Mouse (Mus musculus) retina, postnatal 7 days (tissue): ENCODE data around the gene Pitpna.

Experiments
- DNase-seq: peaks from one replicate; pipeline ENCODE4 v3.0.0-alpha.2; 2012; ENCODE audit warnings: low read depth, low spot score

Gene Pitpna

GRCm38 (mm10) chr11:75631561-75632225, 43.8 kb downstream of the Pitpna start:
- DNase-seq, result no peak

- DNase-seq, result no peak
Observed at GRCm38 (mm10) chr11:75632921-75633320, 45.0 kb downstream of the Pitpna start.

GRCm38 (mm10) chr11:75634801-75635200, 46.9 kb downstream of the Pitpna start:
- no peak for DNase-seq

GRCm38 (mm10) chr11:75635315-75635714, 47.4 kb downstream of the Pitpna start:
- no peak for DNase-seq

- DNase-seq, result no peak
Observed at GRCm38 (mm10) chr11:75643323-75643722, 55.4 kb downstream of the Pitpna start.

- DNase-seq, result no peak
Observed at GRCm38 (mm10) chr11:75644684-75645083, 56.8 kb downstream of the Pitpna start.

GRCm38 (mm10) chr11:75647681-75648211, 59.8 kb downstream of the Pitpna start:
- no peak for DNase-seq

GRCm38 (mm10) chr11:75649155-75649561, 61.3 kb downstream of the Pitpna start:
- DNase-seq, result no peak

GRCm38 (mm10) chr11:75650311-75650710, 62.4 kb downstream of the Pitpna start, which contains the start of gene Myo1c:
Gene Myo1c, plus strand, starts transcription at chr11:75650504.
- no peak for DNase-seq

- no peak for DNase-seq
Observed at GRCm38 (mm10) chr11:75650958-75651425, 63.1 kb downstream of the Pitpna start.

- no peak for DNase-seq
Observed at GRCm38 (mm10) chr11:75651426-75652221, 63.7 kb downstream of the Pitpna start.

GRCm38 (mm10) chr11:75652222-75652941, 64.5 kb downstream of the Pitpna start:
- DNase-seq, result no peak

- DNase-seq, result no peak
Observed at GRCm38 (mm10) chr11:75652942-75653684, 65.2 kb downstream of the Pitpna start.

GRCm38 (mm10) chr11:75653781-75654470, 66.0 kb downstream of the Pitpna start:
- DNase-seq, result peak; percentile 54

- DNase-seq, result no peak
Observed at GRCm38 (mm10) chr11:75654471-75655390, 66.8 kb downstream of the Pitpna start.

- no peak for DNase-seq
Observed at GRCm38 (mm10) chr11:75655621-75656545, 68.0 kb downstream of the Pitpna start.

GRCm38 (mm10) chr11:75656621-75657590, 69.0 kb downstream of the Pitpna start:
- no peak for DNase-seq
